Mouse (Mus musculus): Measurements from ENCODE around the gene Ranbp9. TPM values are rescaled to one million over a fixed set of nuclear protein-coding genes. Genes with fewer than 3 reads are reported as not detected.

The Ranbp9 gene
- total and polyA plus RNA-seq, 3 experiments, result 17.1 to 25.9 TPM; not detected in 1

DNA sequence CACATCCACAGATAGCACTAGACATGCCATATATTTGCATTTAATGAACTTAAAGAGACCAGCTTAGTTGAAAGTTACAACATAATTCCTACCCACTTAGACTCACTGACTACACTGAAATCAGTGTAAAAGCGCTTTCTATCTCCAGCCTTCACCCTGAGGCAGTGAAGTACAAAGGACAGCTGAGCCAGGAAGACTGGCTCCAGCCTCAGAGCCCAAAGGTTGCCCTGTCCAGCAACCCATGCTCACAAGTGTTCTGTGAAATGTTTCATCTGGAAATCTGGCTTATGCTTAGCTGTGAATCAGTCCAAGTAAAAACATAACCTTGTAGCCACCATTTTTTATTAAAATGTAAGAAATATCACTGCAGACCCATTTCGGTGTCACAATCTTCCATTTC is 67.5 kb downstream of the Ranbp9 start:
- Histone ChIP-seq H3K4me1 (ENCODE audit: control insufficient read depth in 1 of 2, insufficient read depth in 2 of 2, low read length in 2 of 2) (no peaks in the 10 kb centered on the region), H3K36me3 (ENCODE audit: control insufficient read depth in 1 of 2, insufficient read depth in 2 of 2, low read length in 2 of 2) (peaks cover 0 to 20% of the 10 kb centered on the region in 2 experiments; a peak in 2 of 4 replicates), H3K9me3 (replicated peaks; ENCODE audit: insufficient read depth, low read length) (no peaks in the 10 kb centered on the region), H3K4me3 (ENCODE audit: control insufficient read depth in 1 of 2, insufficient read depth in 1 of 2, low read depth in 2 of 2, low read length in 2 of 2) (no peak overlapping the region), H3K27ac (ENCODE audit: control insufficient read depth, low read depth, low read length) (no peak overlapping the region), H3K9ac (ENCODE audit: control insufficient read depth, low read depth, low read length, poor library complexity, severe bottlenecking) (no peak overlapping the region), H3K79me2 (ENCODE audit: control insufficient read depth, insufficient read depth, low read length, poor library complexity) (no peaks in the 10 kb centered on the region), H3K27me3 (ENCODE audit: control insufficient read depth in 1 of 2, insufficient read depth in 2 of 2, low read length in 2 of 2) (no peaks in the 10 kb centered on the region)
- no peak for TF ChIP-seq POLR2A (IDR thresholded peaks at IDR 0.05; ENCODE audit: control insufficient read depth in 1 of 2, insufficient read depth in 1 of 2, low read depth in 1 of 2, low read length in 2 of 2, poor library complexity in 1 of 2)
- no peak for TF ChIP-seq KAT2A (conservative IDR thresholded peaks at IDR 0.05; ENCODE audit: low read depth, low read length)
- no peak for TF ChIP-seq GATA1 (IDR thresholded peaks at IDR 0.05; ENCODE audit: low read depth, low read length)
- no peak for TF ChIP-seq NRF1 (IDR thresholded peaks at IDR 0.05; ENCODE audit: insufficient read depth, low read depth, low read length, poor library complexity, severe bottlenecking)
- TF ChIP-seq SMC3 (IDR thresholded peaks at IDR 0.05; ENCODE audit: low read depth, low read length), result no peak
- no peak for TF ChIP-seq MYB (IDR thresholded peaks at IDR 0.05; ENCODE audit: low read depth, low read length)
- no peak for TF ChIP-seq ZC3H11A (IDR thresholded peaks at IDR 0.05; ENCODE audit: low read depth, low read length)
- no peak for TF ChIP-seq SIN3A (IDR thresholded peaks at IDR 0.05; ENCODE audit: low read length)
- no peak for TF ChIP-seq ELF1 (IDR thresholded peaks at IDR 0.05; ENCODE audit: low read depth, low read length)
- TF ChIP-seq CHD2 (IDR thresholded peaks at IDR 0.05; ENCODE audit: low read length), result no peak
- DNase-seq (ENCODE audit: low read depth, low spot score), result no peak

- no peaks in the 10 kb centered on the region for H3K79me2 ChIP-seq (ENCODE audit: control insufficient read depth, insufficient read depth, low read length, poor library complexity)
- no peak overlapping the region for H3K9ac ChIP-seq (ENCODE audit: control insufficient read depth, low read depth, low read length, poor library complexity, severe bottlenecking)
- no peak for DNase-seq (ENCODE audit: low read depth, low spot score)
- no peaks in the 10 kb centered on the region for H3K4me1 ChIP-seq (ENCODE audit: control insufficient read depth in 1 of 2, insufficient read depth in 2 of 2, low read length in 2 of 2)
- no peak for TF ChIP-seq ZC3H11A (IDR thresholded peaks at IDR 0.05; ENCODE audit: low read depth, low read length)
- TF ChIP-seq ZKSCAN1 (IDR thresholded peaks at IDR 0.05; ENCODE audit: low read depth, low read length), result no peak
- TF ChIP-seq GABPA (IDR thresholded peaks at IDR 0.05; ENCODE audit: low read depth, low read length), result no peak
- TF ChIP-seq MAFK (IDR thresholded peaks at IDR 0.05; ENCODE audit: borderline replicate concordance, low read depth, low read length), result no peak
- no peak for TF ChIP-seq MAX (IDR thresholded peaks at IDR 0.05; ENCODE audit: low read length)
- TF ChIP-seq MYC (IDR thresholded peaks at IDR 0.05; ENCODE audit: low read depth, low read length), result no peak
- no peak for TF ChIP-seq RCOR1 (IDR thresholded peaks at IDR 0.05; ENCODE audit: low read depth, low read length)
- TF ChIP-seq NRF1 (IDR thresholded peaks at IDR 0.05; ENCODE audit: insufficient read depth, low read depth, low read length, poor library complexity, severe bottlenecking), result no peak
- H3K4me3 ChIP-seq (ENCODE audit: control insufficient read depth in 1 of 2, insufficient read depth in 1 of 2, low read depth in 2 of 2, low read length in 2 of 2), result no peak overlapping the region
- no peaks in the 10 kb centered on the region for H3K9me3 ChIP-seq (replicated peaks; ENCODE audit: insufficient read depth, low read length)
- no peaks in the 10 kb centered on the region for H3K27me3 ChIP-seq (ENCODE audit: control insufficient read depth in 1 of 2, insufficient read depth in 2 of 2, low read length in 2 of 2)
- H3K36me3 ChIP-seq (ENCODE audit: control insufficient read depth in 1 of 2, insufficient read depth in 2 of 2, low read length in 2 of 2), result peaks cover 0 to 10% of the 10 kb centered on the region in 2 experiments; a peak in 2 of 4 replicates
- no peak overlapping the region for H3K27ac ChIP-seq (ENCODE audit: control insufficient read depth, low read depth, low read length)
These were observed 68.8 kb downstream of the Ranbp9 start for GRCm38 (mm10) chr13:43412311-43412710.
